Mouse (Mus musculus) erythroblast, embryonic 14.5 days (primary cell): ENCODE results near the gene Serpind1.

Experiments used
- GATA1 ChIP-seq: IDR thresholded peaks from 2 replicates; pipeline ENCODE4 v1.6.1; 2012; ENCODE audit warnings: low read length, inconsistent platforms, mixed read lengths
- TAL1 ChIP-seq: IDR thresholded peaks from 3 replicates; pipeline ENCODE4 v1.6.1; 2012; ENCODE audit warnings: low read length, inconsistent platforms, mixed read lengths

DNA sequence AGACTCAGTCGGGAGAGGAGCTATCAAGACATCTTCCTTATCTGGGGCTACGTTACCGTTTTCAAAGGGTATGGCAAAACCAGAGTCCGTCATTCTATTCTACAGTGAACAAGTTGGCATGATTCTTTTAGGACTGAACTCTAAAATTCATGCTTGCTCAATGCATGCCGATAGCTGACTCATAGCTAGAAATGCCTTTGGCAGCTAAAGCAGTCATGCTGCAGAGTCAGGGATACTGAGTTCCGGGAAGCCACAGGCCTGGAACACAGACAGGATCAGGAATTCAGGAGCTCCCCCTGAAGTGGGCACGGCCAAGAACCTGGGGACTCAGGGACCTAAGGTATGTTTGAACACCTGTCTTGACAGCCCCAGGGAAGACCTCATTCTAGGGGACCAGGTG is 14.6 kb upstream of the Serpind1 start:
- TF ChIP-seq GATA1 (no peak), TAL1 (no peak)
